Mouse (Mus musculus): Measurements from ENCODE around the gene Utp11. TPM values are rescaled to one million over a fixed set of nuclear protein-coding genes. Genes with fewer than 3 reads are reported as not detected.

The Utp11 gene
- total RNA-seq, 2 experiments from 2014 or later = 13.8 to 17.9 TPM

GRCm38 (mm10) chr4:124647909-124648308, 45.5 kb downstream of the Utp11 start:
- intact Hi-C loops (cut with DNase I) = no loop called here

GRCm38 (mm10) chr4:124646591-124646990, 46.8 kb downstream of the Utp11 start:
- intact Hi-C loops (cut with DNase I) = no loop called here
- no peak for DNase-seq (ENCODE audit: low spot score in 2 of 2)

More at GRCm38 (mm10) chr4:124647909-124648308, 45.5 kb downstream of the Utp11 start:
- DNase-seq (ENCODE audit: low spot score in 2 of 2) = no peak

- no peak for DNase-seq (ENCODE audit: low spot score in 2 of 2)
- intact Hi-C loops (cut with DNase I) = no loop called here
Measured at GRCm38 (mm10) chr4:124644974-124645433, 48.4 kb downstream of the Utp11 start.

DNA sequence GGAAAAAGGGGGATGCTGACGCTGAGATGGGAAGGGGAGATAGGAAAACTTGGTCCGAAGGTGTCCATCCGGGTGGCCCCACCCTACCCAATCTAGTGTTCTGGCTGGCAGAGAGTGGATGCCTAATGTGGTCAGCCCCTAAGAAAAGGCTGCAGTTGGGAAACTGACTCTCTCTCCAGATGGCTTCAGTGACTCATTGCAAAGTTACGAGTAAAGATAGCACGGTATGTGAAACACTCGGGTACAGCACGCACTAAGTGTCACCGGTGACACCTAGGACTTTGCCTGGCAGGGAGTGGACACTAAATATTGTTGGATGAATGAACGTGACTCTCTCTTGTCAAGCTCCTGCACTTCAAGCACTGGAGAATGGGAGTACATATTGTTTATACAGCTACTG, 49.5 kb downstream of the Utp11 start:
- intact Hi-C loops (cut with DNase I) = no loop called here
- peak in 1 of 2 experiments; percentile 50 for DNase-seq (ENCODE audit: low spot score in 2 of 2)

DNA sequence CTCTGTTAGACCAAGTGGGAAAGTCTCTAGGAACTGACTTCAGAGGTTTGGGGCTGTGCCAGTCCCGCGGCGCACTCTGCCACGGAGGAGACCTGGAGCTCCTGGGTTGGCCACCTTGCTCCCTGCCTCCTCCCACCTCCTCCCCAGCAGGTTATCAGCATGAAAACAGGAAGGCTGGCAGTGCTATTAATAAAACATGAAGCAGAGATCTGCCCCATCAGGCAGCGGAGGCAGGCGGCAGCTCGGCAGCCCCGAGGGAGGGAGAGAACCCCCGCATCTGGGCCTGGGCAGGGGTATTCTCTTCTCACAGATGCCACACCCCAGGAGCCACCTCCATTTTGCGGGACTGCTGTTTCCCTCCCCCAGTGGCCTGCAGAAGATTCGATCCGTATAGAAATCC, 53.7 kb downstream of the Utp11 start:
- intact Hi-C loops (cut with DNase I) = no loop called here
- no peak for DNase-seq (ENCODE audit: low spot score in 2 of 2)

- intact Hi-C loops (cut with DNase I) = no loop called here
- DNase-seq (ENCODE audit: low spot score in 2 of 2) = no peak
Measured at GRCm38 (mm10) chr4:124633281-124633680, 60.1 kb downstream of the Utp11 start.

DNA sequence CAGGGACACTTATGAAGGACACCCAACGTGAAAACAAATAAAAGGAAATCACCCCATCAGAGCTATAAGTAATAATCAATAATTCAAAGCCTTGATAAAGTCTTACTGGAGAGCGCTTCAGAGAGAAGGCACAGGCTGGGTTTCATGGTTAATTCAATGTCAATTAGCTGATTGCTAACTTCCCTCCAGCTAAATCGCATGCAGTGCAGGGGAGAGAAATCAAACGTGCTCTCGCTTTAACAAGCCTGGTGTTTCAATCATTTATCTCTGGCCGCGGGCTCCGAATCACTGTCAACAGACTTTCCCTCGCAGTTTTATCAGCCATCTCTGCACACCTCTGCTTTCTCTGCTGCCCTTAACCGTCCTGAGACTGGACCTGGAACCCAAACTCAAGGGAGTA, 60.5 kb downstream of the Utp11 start:
- intact Hi-C loops (cut with DNase I) = no loop called here
- DNase-seq (ENCODE audit: low spot score in 2 of 2) = no peak

DNA sequence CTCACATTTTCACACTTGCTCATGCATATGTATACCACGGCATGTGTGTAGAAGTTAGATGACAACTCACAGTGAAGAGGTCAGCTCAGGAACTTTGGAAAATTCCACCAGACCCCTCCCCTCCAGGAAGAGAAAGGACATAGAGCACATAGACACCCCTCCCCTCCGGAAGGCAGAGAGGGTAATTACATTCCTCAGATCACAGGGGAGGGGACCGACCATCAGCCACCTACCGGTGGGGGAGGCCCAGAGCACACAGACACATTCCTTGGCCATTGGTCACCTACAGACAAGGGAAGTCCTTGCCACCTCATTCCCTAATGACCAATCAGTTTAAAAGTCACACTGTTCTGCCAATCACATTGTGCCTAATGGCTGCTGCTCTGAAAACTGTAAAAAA, 61.9 kb downstream of the Utp11 start:
- intact Hi-C loops (cut with DNase I) = no loop called here
- no peak for DNase-seq (ENCODE audit: low spot score in 2 of 2)

Small RNA genes lying within 50 kb of the gene (microRNA-seq; reads per million reads assigned to microRNA genes)
- gene Gm24721 = 0 reads per million in 2 experiments
- 0 reads per million in 2 experiments for gene Mir697

Other genes starting within 250 kb of the Utp11 start
- gene 3100002H09Rik, start 82.8 kb downstream of the Utp11 start, total RNA-seq (2021) = 1 to 10 TPM in 1 of 2 experiments, under 1 TPM in 1; 0.44 to 1.1 TPM
- 10 to 100 TPM; 18.2 to 18.3 TPM for gene Pou3f1, start 36.8 kb downstream of the Utp11 start, total RNA-seq (2021)
- gene Fhl3, start 7.1 kb upstream of the Utp11 start, total RNA-seq (2021) = 1 to 10 TPM; 1.5 to 1.8 TPM
- gene Sf3a3, start 21.2 kb upstream of the Utp11 start, total RNA-seq (2021) = 10 to 100 TPM; 31.6 to 33.7 TPM
- gene Inpp5b, start 48.2 kb upstream of the Utp11 start, total RNA-seq (2021) = 10 to 100 TPM; 35.3 to 36.4 TPM
- 10 to 100 TPM; 25.2 to 29.7 TPM for gene Mtf1, start 108.5 kb upstream of the Utp11 start, total RNA-seq (2021)
- gene Yrdc, start 157.1 kb upstream of the Utp11 start, total RNA-seq (2021) = 10 to 100 TPM; 30.6 to 34.9 TPM
- gene 1110065P20Rik, start 157.6 kb upstream of the Utp11 start, total RNA-seq (2021) = 10 to 100 TPM; 73.5 to 74.0 TPM
- 10 to 100 TPM; 49.2 to 51.7 TPM for gene Maneal, start 168.6 kb upstream of the Utp11 start, total RNA-seq (2021)
- gene Epha10, start 187.3 kb upstream of the Utp11 start, total RNA-seq (2021) = 10 to 100 TPM; 46.6 to 49.7 TPM
- 10 to 100 TPM; 17.9 TPM for gene 9930104L06Rik, start 243.4 kb upstream of the Utp11 start, total RNA-seq (2021)
- 1 to 10 TPM; 1.2 to 1.6 TPM for gene Cdca8, start 245.7 kb upstream of the Utp11 start, total RNA-seq (2021)